ENCODE assay signal across 8 mouse cellular contexts in genomic region chr1:82287776-82288325, GRCm38 (mm10). TPM values are rescaled to one million over a fixed set of nuclear protein-coding genes. Genes with fewer than 3 reads are reported as not detected.
DNase-seq lines count a peak whose midpoint lies in the region; ATAC-seq and TF ChIP-seq lines count a peak whose summit lies in the region.

No protein-coding gene starts in this region.

- ATAC-seq in intestine, embryonic 16.5 days: no peak

- peaks cover 27% of the 10 kb centered on the region for H3K4me1 ChIP-seq in intestine, embryonic 16.5 days (ENCODE audit: control insufficient read depth, insufficient read depth, low read length)

- peak overlapping the region; percentile 45; the same call in 1 of the 2 replicates for H3K4me3 ChIP-seq in intestine, embryonic 16.5 days (ENCODE audit: low read length)
- peak overlapping the region; percentile 96 for H3K4me3 ChIP-seq in myocyte

- no peaks in the 10 kb centered on the region for H3K36me3 ChIP-seq in intestine, embryonic 16.5 days (ENCODE audit: control insufficient read depth, insufficient read depth, low read length)
- no peaks in the 10 kb centered on the region for H3K36me3 ChIP-seq in myocyte (ENCODE audit: control insufficient read depth, insufficient read depth)

- H3K4me2 ChIP-seq in intestine, embryonic 16.5 days (ENCODE audit: low read depth, low read length): peak overlapping the region; percentile 52
- peak overlapping the region; percentile 98 for H3K4me2 ChIP-seq in myocyte (ENCODE audit: low read depth)

- H3K27ac ChIP-seq in intestine, embryonic 16.5 days (ENCODE audit: low read length): no peak overlapping the region

- DNase-seq in adrenal gland, adult 2 months: peak; percentile 15
- no peak for DNase-seq in adrenal gland, postnatal 25 days
- peak; percentile 27 for DNase-seq in ovary, postnatal 36 days (ENCODE audit: low spot score)
- no peak for DNase-seq in ovary, postnatal 10 days (ENCODE audit: low spot score)
- no peak for DNase-seq in thymus, postnatal 25 days
- DNase-seq in adrenal gland, postnatal 4 days (ENCODE audit: low spot score in 2 of 2): no peak

- peak overlapping the region; percentile 58; the same call in 1 of the 2 replicates for H3K9ac ChIP-seq in intestine, embryonic 16.5 days (ENCODE audit: low read depth, low read length)

- H3K79me2 ChIP-seq in myocyte (ENCODE audit: control insufficient read depth, insufficient read depth): peaks cover 75% of the 10 kb centered on the region

- WGBS in intestine, embryonic 16.5 days: 92% methylated on average over 16 of the region's 16 CpGs

- peak overlapping the region; percentile 27 for H3ac ChIP-seq in myocyte (ENCODE audit: control insufficient read depth, insufficient read length)

- 0 out of 2 replicates have a peak, but pooled peaks cover 3% of the 10 kb centered on the region for H3K27me3 ChIP-seq in intestine, embryonic 16.5 days (replicated peaks; ENCODE audit: control insufficient read depth, insufficient read depth, low read length)
- H3K27me3 ChIP-seq in myocyte (ENCODE audit: control insufficient read depth, insufficient read depth, insufficient read length): no peaks in the 10 kb centered on the region

- H3K9me3 ChIP-seq in intestine, embryonic 16.5 days (ENCODE audit: control insufficient read depth, low read length): no peaks in the 10 kb centered on the region

- TF ChIP-seq POLR2A in myocyte (IDR thresholded peaks at IDR 0.05; ENCODE audit: insufficient read length, low read depth): no peak

TF ChIP-seq in myocyte, 11 proteins besides CTCF, POLR2A, EP300 and RAD21:
- no peak for TF ChIP-seq TCF12 (IDR thresholded peaks at IDR 0.05; ENCODE audit: insufficient read depth, poor library complexity, severe bottlenecking)
- TF ChIP-seq MYOD1 (IDR thresholded peaks at IDR 0.05; ENCODE audit: control insufficient read depth in 1 of 3, insufficient read length in 2 of 3, low read depth in 2 of 3): no peak
- no peak for TF ChIP-seq E2F4 (IDR thresholded peaks at IDR 0.05; ENCODE audit: insufficient read depth)
- no peak for TF ChIP-seq MAX (IDR thresholded peaks at IDR 0.05; ENCODE audit: low read depth)
- no peak for TF ChIP-seq POLR2AphosphoS2 (IDR thresholded peaks at IDR 0.05; ENCODE audit: insufficient read length, low read depth)
- no peak for TF ChIP-seq TCF3 (IDR thresholded peaks at IDR 0.05; ENCODE audit: insufficient read length, low read depth)
- no peak for TF ChIP-seq SRF (IDR thresholded peaks at IDR 0.05; ENCODE audit: control insufficient read depth, insufficient read length, low read depth)
- TF ChIP-seq MYOG (IDR thresholded peaks at IDR 0.05; ENCODE audit: control insufficient read depth in 1 of 3, insufficient read depth in 1 of 3, insufficient read length in 2 of 3, low read depth in 2 of 3): no peak
- TF ChIP-seq USF1 (IDR thresholded peaks at IDR 0.05; ENCODE audit: low read depth): no peak
- TF ChIP-seq CEBPB (IDR thresholded peaks at IDR 0.05; ENCODE audit: insufficient read depth, poor library complexity, severe bottlenecking): no peak
- no peak for TF ChIP-seq REST (IDR thresholded peaks at IDR 0.05; ENCODE audit: insufficient read depth, insufficient read length)

RNA-seq across cellular contexts. Expression of gene Irs1, which starts 3.4 kb away (rescaled TPM):
- total RNA-seq in adrenal gland, adult 2 months (2021): 10 to 100 TPM in 1 of 2 experiments, 1 to 10 TPM in 1; 9.6 to 15.6 TPM
- polyA plus RNA-seq in adrenal gland, adult 2 months (2012; rRNA removed): 7.2 and 7.5 TPM in 2 replicates
- total RNA-seq in adrenal gland, postnatal 25 days (2021): 15.7 and 17.9 TPM in 2 replicates
- polyA plus RNA-seq in intestine, embryonic 16.5 days (2015; fragmentation: Nextera tagmentation; extraction: Ambion mirVana): 2.1 TPM in 2 replicates
- 3.9 TPM for polyA plus RNA-seq in myocyte (2012; fragmentation: generic; extraction: Trizol)
- total RNA-seq in adrenal gland, postnatal 4 days (2021): 10 to 100 TPM; 24.2 to 28.6 TPM

RNA-seq across cellular contexts. Expression of gene Rhbdd1, which starts 28.4 kb away (rescaled TPM):
- 10 to 100 TPM; 32.5 to 37.2 TPM for total RNA-seq in adrenal gland, adult 2 months (2021)
- 13.4 and 15.4 TPM in 2 replicates for polyA plus RNA-seq in adrenal gland, adult 2 months (2012; rRNA removed)
- 35.8 and 39.4 TPM in 2 replicates for total RNA-seq in adrenal gland, postnatal 25 days (2021)
- polyA plus RNA-seq in intestine, embryonic 16.5 days (2015; fragmentation: Nextera tagmentation; extraction: Ambion mirVana): 12.7 and 13.0 TPM in 2 replicates
- 43.3 TPM for polyA plus RNA-seq in myocyte (2012; fragmentation: generic; extraction: Trizol)
- total RNA-seq in adrenal gland, postnatal 4 days (2021): 10 to 100 TPM; 24.2 to 24.3 TPM

RNA-seq across cellular contexts. Expression of gene Gm9747, which starts 54.9 kb away (rescaled TPM):
- total RNA-seq in adrenal gland, adult 2 months (2021): not detected
- polyA plus RNA-seq in adrenal gland, adult 2 months (2012; rRNA removed): not detected in 2 replicates
- total RNA-seq in adrenal gland, postnatal 25 days (2021): not detected in 2 replicates
- 7.2 and 7.8 TPM in 2 replicates for polyA plus RNA-seq in intestine, embryonic 16.5 days (2015; fragmentation: Nextera tagmentation; extraction: Ambion mirVana)
- 4.0 TPM for polyA plus RNA-seq in myocyte (2012; fragmentation: generic; extraction: Trizol)
- total RNA-seq in adrenal gland, postnatal 4 days (2021): not detected

Comparison
In these comparisons a context has a peak if more than half of its experiments do, and no peak if none do; other contexts are left out.
1. DNase-seq: peak in adrenal gland, adult 2 months (single experiment) and ovary, postnatal 36 days (single experiment); none in adrenal gland, postnatal 25 days (single experiment), ovary, postnatal 10 days (single experiment), thymus, postnatal 25 days (single experiment) and adrenal gland, postnatal 4 days (0 of 2).